34 mouse cellular contexts compared by ENCODE assay signal in genomic region chr4:108873746-108874145, GRCm38 (mm10). TPM values are rescaled to one million over a fixed set of nuclear protein-coding genes. Genes with fewer than 3 reads are reported as not detected.
"Had no signal": no experiment of that assay in that cellular context is flagged by ENCODE, and none has a peak within 500 bp of the region (broad histone marks: within the 10 kb centered on the region; RNA-seq: fewer than 3 reads in every experiment).

No protein-coding gene starts in this region.

- H3K4me1 ChIP-seq: heart, embryonic 12.5 days; hindbrain, embryonic 12.5 days; hindbrain, embryonic 13.5 days had no signal

- H3K4me3 ChIP-seq: heart, embryonic 10.5 days; heart, embryonic 12.5 days; heart, embryonic 13.5 days; heart, embryonic 15.5 days; hindbrain, embryonic 12.5 days; hindbrain, embryonic 13.5 days; hindbrain, embryonic 15.5 days; kidney, embryonic 15.5 days; layer of hippocampus, adult 2 months; left cerebral cortex, adult 2 months had no signal

- DNase-seq: heart, postnatal 10 days; heart, postnatal 14 days; heart, postnatal 36 days; heart, postnatal 4 days; kidney, adult 11 months; kidney, adult 18-20 months; kidney, adult 2 months; kidney, adult 8-10 months; kidney, adult 9 months; kidney, postnatal 10 days; kidney, postnatal 14 days; kidney, postnatal 25 days; kidney, postnatal 4 days; layer of hippocampus, adult 9-11 months; layer of hippocampus, postnatal 36 days had no signal

- H3K4me2 ChIP-seq: heart, embryonic 11.5 days; heart, embryonic 12.5 days; heart, embryonic 13.5 days; heart, embryonic 15.5 days; hindbrain, embryonic 12.5 days; hindbrain, embryonic 13.5 days; hindbrain, embryonic 14.5 days; hindbrain, embryonic 15.5 days; kidney, embryonic 15.5 days had no signal

- ATAC-seq: hindbrain, embryonic 16.5 days; hindbrain, postnatal 0 days; inflammation-experienced regulatory T-cells, adult 6 months; intestine, embryonic 16.5 days; intestine, postnatal 0 days had no signal

- H3K27ac ChIP-seq: heart, embryonic 10.5 days; heart, embryonic 13.5 days; heart, embryonic 15.5 days; hindbrain, embryonic 12.5 days; hindbrain, embryonic 13.5 days; hindbrain, embryonic 14.5 days; hindbrain, embryonic 15.5 days; hindbrain, postnatal 0 days; kidney, embryonic 15.5 days; kidney, postnatal 0 days; layer of hippocampus, adult 2 months; left cerebral cortex, adult 2 months had no signal

- H3K9me3 ChIP-seq: heart, embryonic 10.5 days; heart, embryonic 12.5 days; heart, embryonic 13.5 days; heart, embryonic 15.5 days; hindbrain, embryonic 12.5 days; hindbrain, embryonic 13.5 days; hindbrain, embryonic 15.5 days; kidney, embryonic 15.5 days had no signal

- H3K9ac ChIP-seq: heart, embryonic 12.5 days; heart, embryonic 13.5 days; heart, embryonic 15.5 days; hindbrain, embryonic 12.5 days; hindbrain, embryonic 13.5 days; hindbrain, embryonic 14.5 days; hindbrain, embryonic 15.5 days; kidney, embryonic 15.5 days had no signal

- H3K27me3 ChIP-seq: heart, embryonic 15.5 days; hindbrain, embryonic 13.5 days; hindbrain, embryonic 15.5 days had no signal

- H3K36me3 ChIP-seq: heart, embryonic 10.5 days; heart, embryonic 12.5 days; heart, embryonic 13.5 days; heart, embryonic 15.5 days; hindbrain, embryonic 12.5 days; hindbrain, embryonic 13.5 days; hindbrain, embryonic 15.5 days; kidney, embryonic 15.5 days had no signal

RNA-seq across cellular contexts. Expression of gene A730015C16Rik, which starts 25.3 kb away (rescaled TPM):
- polyA plus RNA-seq: kidney, adult 2 months; large intestine, adult 2 months had no signal
